Mouse (Mus musculus) T-helper 2 cell (primary cell): ENCODE measurements around the gene Igsf8.

Experiments used
- in situ Hi-C: fragments of 300-600 bp; cut with MboI, MseI; formaldehyde crosslinking; loops from one replicate; pipeline ENCODE4 v1.15.1; 2025; ENCODE audit warnings: high pct_unique_total_duplicates

Gene Igsf8

DNA sequence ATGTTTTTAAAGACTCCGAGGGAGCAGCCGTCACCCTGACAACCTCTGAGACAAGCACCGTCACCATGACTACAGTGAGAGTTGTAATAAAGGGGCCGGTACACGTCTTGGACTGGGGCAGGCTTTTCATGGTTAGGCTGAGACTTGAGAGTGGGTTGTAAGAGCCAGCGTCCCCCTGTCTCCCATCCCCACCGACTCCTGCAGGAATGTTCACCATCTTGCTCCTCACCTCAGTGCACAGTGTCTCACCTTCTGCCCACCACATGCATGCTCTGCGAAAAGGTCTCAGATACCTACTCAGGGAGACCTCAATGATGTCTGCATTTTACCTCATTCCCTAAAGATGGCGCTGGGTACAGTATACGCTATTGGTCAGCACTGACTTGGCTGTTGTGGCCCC, 10.3 kb downstream of the Igsf8 start:
- in situ Hi-C loops: loop anchor here (10.0 kb wide), 1 partner anchor 687 kb away; no protein-coding TSS in a partner anchor

DNA sequence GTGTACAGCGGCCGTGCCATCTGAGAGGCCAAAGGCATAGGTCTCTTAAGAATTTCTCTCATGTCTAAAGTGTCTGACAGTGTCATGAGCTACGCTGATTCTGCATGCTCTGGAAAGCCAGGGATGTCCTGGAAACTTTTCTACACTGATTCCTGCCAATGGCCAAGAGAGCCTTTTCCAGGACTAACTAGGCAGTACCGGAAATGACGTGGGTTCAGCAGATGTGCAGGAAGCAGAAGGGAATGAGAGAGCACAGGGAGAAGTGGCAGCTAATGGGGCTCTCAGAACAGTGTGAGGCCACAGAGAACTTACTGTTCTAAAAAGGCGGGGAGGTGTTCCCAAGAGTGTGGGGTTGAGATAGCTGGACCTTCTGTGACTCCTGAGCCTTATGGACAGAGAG, 11.9 kb downstream of the Igsf8 start:
- in situ Hi-C loops: loop anchor here (10.0 kb wide), 1 partner anchor 689 kb away; no protein-coding TSS in a partner anchor

GRCm38 (mm10) chr1:172274116-172274515, 12.7 kb downstream of the Igsf8 start:
- in situ Hi-C loops: loop anchor here (10.0 kb wide), 1 partner anchor 689 kb away; no protein-coding TSS in a partner anchor

- in situ Hi-C loops: loop anchor here (10.0 kb wide), 1 partner anchor 690 kb away; no protein-coding TSS in a partner anchor
These were observed 13.1 kb downstream of the Igsf8 start for GRCm38 (mm10) chr1:172274547-172274946.

- in situ Hi-C loops: loop anchor here (10.0 kb wide), 1 partner anchor 692 kb away; no protein-coding TSS in a partner anchor
These were observed 15.7 kb downstream of the Igsf8 start for GRCm38 (mm10) chr1:172277172-172277571.

DNA sequence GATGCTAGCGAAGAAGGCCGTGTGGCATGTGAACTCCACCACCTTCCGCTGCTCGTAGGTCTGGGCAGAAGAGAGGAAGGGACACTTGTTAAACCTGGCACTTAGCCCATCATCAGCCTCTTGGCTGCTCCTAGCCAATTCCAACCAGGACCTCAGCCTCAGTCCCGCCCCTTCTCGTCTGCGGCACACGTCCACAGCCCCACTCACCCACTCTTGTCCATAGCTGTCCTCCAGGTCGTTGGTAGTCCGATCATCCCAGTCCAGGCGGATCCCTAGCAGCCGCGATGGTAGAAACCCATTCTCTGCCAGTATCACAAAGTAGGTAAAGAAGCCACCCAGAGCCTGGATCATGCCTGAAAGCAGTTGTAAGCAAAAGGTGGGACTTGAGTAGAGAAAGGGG, 16.9 kb downstream of the Igsf8 start:
- in situ Hi-C loops: loop anchor here (10.0 kb wide), 1 partner anchor 694 kb away; no protein-coding TSS in a partner anchor

DNA sequence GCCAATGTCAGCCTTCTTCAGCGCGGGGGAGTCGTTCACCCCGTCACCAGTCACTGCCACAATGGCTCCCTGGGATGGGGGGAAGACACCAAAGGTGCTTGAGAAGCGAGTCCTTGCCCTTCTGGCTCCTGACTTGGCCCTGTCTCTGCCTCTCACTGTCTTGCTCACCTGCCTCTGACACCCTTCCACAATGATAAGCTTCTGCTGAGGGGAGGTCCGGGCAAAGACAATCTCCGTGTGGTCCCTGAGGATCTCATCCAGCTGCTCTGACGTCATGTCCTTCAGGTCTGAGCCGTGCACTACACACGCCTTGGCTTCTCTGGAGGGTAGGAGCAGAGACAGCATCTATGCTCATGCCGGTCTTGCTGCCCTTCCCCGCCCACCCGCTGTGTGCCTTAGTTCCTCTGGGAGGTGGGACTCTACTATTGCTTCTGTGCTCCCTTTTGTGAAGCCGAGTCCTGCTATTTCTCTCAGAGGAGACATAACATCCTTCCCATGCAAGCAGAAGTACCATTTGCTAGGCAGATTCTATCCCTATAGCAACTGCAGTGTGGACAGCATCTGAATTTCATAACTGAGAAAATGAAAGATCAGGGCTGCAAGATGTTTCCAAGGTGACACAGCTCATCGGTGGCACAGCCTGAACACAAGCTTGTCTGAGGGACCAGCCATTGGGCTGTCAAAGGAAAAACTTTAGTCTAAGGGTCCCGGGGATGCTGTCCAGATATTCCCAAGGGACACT, 18.5 kb downstream of the Igsf8 start:
- in situ Hi-C loops: loop anchor here (5.0 to 10.0 kb wide), 2 partner anchors 43 to 695 kb away; no protein-coding TSS in a partner anchor

DNA sequence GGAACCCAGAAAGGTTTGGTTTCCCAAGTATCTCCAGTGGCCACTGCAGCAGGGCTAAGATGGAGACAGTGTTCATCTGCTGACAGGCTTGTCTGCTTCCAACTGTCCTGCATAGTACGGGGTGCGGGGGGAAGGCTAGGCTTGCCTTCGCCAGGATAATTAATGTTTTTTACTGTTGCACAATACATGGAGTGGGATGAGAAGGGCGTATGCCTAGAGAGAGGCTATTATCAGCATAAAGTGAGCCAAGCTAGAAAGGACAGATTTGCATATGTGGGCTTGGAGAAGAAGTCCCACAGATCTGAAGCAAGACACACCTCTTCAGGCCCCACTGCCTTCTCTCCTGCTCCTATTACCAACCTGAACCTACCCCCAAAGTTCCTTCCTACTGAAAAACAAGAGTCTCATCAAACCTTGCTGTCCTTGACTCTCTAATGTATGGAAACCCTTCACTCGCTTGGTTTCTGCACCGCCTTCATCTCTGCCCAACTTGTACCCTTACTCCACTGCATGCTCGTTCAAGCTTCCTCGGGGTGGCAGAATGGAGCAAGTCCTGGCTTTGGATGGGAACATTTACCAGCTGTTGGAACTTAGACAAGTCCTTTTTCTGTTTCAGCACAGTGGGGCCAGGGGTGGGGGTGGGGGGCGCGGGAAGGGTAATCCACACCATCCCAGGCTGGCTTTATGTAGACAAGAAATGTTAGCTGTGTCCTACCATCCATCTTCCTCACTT, 20.2 kb downstream of the Igsf8 start:
- in situ Hi-C loops: loop anchor here (5.0 kb wide), 1 partner anchor 44 kb away; no protein-coding TSS in a partner anchor

GRCm38 (mm10) chr1:172283073-172283472, 21.6 kb downstream of the Igsf8 start:
- in situ Hi-C loops: loop anchor here (5.0 kb wide), 1 partner anchor 46 kb away; no protein-coding TSS in a partner anchor

- in situ Hi-C loops: loop anchor here (5.0 kb wide), 1 partner anchor 47 kb away; no protein-coding TSS in a partner anchor
These were observed 22.8 kb downstream of the Igsf8 start for GRCm38 (mm10) chr1:172284221-172284620.

DNA sequence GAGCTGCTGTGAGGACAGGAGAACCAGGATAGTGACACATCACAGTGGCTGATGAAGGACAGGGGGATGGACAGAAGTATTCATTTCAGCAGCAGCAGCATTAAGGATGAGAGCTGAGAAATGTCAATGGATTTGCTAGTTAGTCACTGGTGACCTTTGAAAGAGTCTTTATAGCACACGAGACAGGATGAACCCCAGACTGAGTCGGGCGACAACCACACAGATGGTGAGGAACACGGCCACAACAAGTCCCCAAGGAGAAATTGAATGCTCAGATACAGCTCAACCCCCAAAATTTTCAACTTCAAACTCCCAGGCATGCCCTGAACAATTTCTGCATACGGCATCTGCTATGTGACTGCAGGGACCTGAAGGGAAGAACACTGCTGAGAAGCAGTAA, 25.3 kb downstream of the Igsf8 start:
- in situ Hi-C loops: no loop called here

DNA sequence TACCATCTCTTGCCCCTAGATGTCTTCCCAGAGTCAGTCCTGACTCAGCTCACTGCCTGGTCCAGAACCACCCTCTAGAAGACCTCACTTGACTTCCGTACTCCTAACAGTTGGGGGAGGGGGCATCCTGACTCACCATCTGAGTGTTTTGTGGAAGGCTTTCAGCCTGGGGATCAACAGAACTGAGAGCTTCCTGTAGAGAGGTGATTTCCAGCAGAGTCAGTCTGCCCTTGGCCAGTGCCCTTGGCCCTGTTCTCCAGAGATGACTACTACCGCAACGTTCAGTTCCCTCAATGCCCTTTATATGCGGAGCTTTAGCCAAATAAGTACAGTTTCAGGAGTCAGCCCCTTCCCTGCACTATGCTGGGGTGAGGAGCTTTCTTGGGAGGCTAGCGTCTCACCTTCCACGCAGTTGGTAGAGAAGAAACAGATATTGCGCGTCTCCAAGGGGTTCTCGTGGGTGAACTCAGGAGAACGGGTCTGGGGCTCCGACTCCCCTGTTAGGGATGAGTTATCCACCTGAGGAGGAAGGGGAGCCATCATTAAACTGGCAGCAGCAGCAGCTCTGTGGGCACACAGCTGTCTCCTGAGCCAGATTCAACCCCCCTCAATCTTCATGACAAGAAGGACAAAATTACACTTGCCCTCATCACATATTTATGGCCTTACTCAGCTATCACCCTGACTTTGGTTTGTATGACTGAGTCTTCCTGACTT, 27.6 kb downstream of the Igsf8 start:
- in situ Hi-C loops: no loop called here

DNA sequence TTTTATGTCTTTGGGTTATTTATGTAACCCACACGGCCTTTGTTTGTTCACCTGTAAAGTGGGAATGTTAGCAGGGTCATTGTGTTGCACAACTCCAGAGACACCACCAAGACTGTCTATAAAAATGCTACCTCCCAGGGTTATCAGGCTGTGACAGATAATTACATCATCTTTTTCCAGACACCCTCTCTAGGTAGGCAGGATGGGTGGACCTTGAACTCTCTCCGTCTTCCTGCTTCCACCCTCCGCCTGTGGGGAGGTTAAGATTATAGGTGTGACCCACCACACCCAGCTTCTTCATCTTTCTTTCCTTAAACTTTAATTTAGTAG, 28.1 kb downstream of the Igsf8 start:
- in situ Hi-C loops: no loop called here

GRCm38 (mm10) chr1:172292880-172293279, 31.4 kb downstream of the Igsf8 start:
- in situ Hi-C loops: loop anchor here (10.0 kb wide), 1 partner anchor 238 kb away; the partner anchor contains the start of gene Nhlh1

- in situ Hi-C loops: loop anchor here (10.0 kb wide), 1 partner anchor 239 kb away; the partner anchor contains the start of gene Nhlh1
These were observed 32.0 kb downstream of the Igsf8 start for GRCm38 (mm10) chr1:172293449-172293848.

DNA sequence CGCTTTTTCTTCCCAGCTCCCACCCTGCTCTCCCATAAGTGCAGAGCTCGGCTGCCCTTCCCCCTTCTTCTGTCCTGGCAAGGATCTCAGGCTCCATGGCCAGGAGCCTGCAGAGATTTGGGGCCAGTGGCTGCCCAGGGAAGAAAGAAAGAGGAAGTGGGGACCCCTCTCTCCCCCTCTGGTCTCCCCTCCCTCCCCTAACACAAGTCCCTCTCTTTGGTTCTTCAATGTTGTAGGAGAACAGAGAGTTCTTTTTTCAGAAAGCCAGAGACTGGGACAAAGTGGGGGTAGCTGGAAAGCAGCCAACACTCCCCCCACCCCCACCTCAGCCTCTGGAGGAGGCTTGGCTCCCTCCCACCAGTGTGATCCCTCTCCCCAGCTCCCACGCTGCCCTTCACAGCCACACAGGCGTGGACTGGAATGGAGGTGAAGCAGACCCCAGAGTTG, 34.3 kb downstream of the Igsf8 start:
- in situ Hi-C loops: loop anchor here (10.0 kb wide), 1 partner anchor 241 kb away; the partner anchor contains the start of gene Nhlh1

GRCm38 (mm10) chr1:172296816-172297510, 35.5 kb downstream of the Igsf8 start:
- in situ Hi-C loops: loop anchor here (10.0 kb wide), 1 partner anchor 242 kb away; the partner anchor contains the start of gene Nhlh1

GRCm38 (mm10) chr1:172297611-172298537, 36.4 kb downstream of the Igsf8 start, which contains the start of gene Atp1a2:
TSS of gene Atp1a2 (minus strand) at chr1:172298064.
- in situ Hi-C loops: loop anchor here (10.0 kb wide), 1 partner anchor 243 kb away; the partner anchor contains the start of gene Nhlh1

DNA sequence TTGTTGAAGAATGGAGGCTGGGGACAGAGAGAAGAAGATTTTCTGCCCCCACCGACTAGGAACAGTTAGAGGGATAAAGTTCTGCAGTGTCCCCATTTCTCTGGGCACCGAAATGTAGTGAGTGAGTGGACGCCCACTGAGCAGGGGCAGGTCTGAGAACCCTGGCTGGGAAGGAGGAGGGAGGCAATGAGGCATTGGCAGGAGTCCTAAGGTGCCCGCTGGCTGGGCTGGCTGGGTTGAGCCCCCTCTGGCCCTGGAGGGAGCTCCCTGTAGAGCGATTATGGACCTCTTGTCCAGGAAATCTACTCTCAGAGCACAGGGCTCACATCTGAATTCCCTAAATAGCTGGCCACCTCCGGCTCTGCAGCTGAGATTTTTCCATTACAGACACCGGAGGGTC, 38.1 kb downstream of the Igsf8 start:
- in situ Hi-C loops: loop anchor here (10.0 kb wide), 1 partner anchor 245 kb away; the partner anchor contains the start of gene Nhlh1
